Mouse (Mus musculus) CH12.LX (cell line): ENCODE measurements at regions not wholly inside any gene's neighbourhood (a gene's known extent, or its start where the extent isn't known, plus 50 kb on each side); places are given as distances from the start of the nearest gene placed in this dataset.

Experiments
- DNase-seq: peaks from one replicate; pipeline ENCODE4 v3.0.0-alpha.2; 2013; ENCODE audit errors: extremely low read depth
- H3K27ac ChIP-seq: 2 replicates; pipeline ENCODE4 v1.5.1; 2012; ENCODE audit warnings: low read depth, mild to moderate bottlenecking, control low read depth, moderate library complexity; ENCODE audit not compliant: insufficient read depth
- H3K27me3 ChIP-seq: replicated peaks from 2 replicates; pipeline ENCODE3; 2012; ENCODE audit warnings: inconsistent platforms
- H3K36me3 ChIP-seq, 2 experiments: replicated peaks in 1 of 2; 2 replicates each; pipeline versions ENCODE3 to v1.6.1; 2012; ENCODE audit warnings: inconsistent platforms in 1 of 2, low read length in 1 of 2, mild to moderate bottlenecking in 1 of 2, mixed read lengths in 1 of 2, moderate library complexity in 1 of 2; ENCODE audit not compliant: control insufficient read depth in 1 of 2, insufficient read depth in 1 of 2
- H3K4me1 ChIP-seq, 2 experiments: 2 replicates each; pipeline ENCODE4 v1.6.1; 2012; ENCODE audit warnings: inconsistent platforms in 1 of 2, moderate library complexity in 1 of 2; ENCODE audit not compliant: insufficient read depth in 2 of 2, control insufficient read depth in 1 of 2
- H3K4me2 ChIP-seq: 2 replicates; pipeline ENCODE4 v1.6.1; 2012; ENCODE audit warnings: low read depth, mild to moderate bottlenecking, control low read depth; ENCODE audit not compliant: poor library complexity, insufficient read depth, severe bottlenecking
- H3K4me3 ChIP-seq, 3 experiments: fragments of 150-350 bp in 1 of 3; sonication (generic) in 1 of 3; replicated peaks in 1 of 3; 2 replicates each; pipeline versions ENCODE3 to v1.5.1; 2011 to 2012; ENCODE audit warnings: low read depth in 2 of 3, low read length in 2 of 3, mild to moderate bottlenecking in 2 of 3, moderate library complexity in 2 of 3, control low read depth in 1 of 3, improper control_type of control experiment in 1 of 3, inconsistent platforms in 1 of 3, mixed read lengths in 1 of 3; ENCODE audit not compliant: poor library complexity in 1 of 3
- H3K79me2 ChIP-seq: replicated peaks from 2 replicates; pipeline ENCODE4 v1.6.1; 2012; ENCODE audit warnings: mild to moderate bottlenecking, moderate library complexity; ENCODE audit not compliant: control insufficient read depth, poor library complexity, insufficient read depth, severe bottlenecking; ENCODE audit errors: extremely low read depth
- H3K9ac ChIP-seq: 2 replicates; pipeline ENCODE4 v1.6.1; 2012; ENCODE audit warnings: low read depth, mild to moderate bottlenecking, control low read depth, moderate library complexity; ENCODE audit not compliant: insufficient read depth
- H3K9me3 ChIP-seq: replicated peaks from 2 replicates; pipeline ENCODE3; 2012; ENCODE audit warnings: low read length, inconsistent platforms, mixed read lengths
- BHLHE40 ChIP-seq: IDR thresholded peaks from 2 replicates; pipeline ENCODE4 v1.6.1; 2011; ENCODE audit warnings: mild to moderate bottlenecking, low read depth, low read length, improper control_type of control experiment
- CHD1 ChIP-seq: IDR thresholded peaks from 2 replicates; pipeline ENCODE4 v1.6.1; 2012; ENCODE audit warnings: low read depth, low read length, improper control_type of control experiment, inconsistent platforms
- CHD2 ChIP-seq: IDR thresholded peaks from 2 replicates; pipeline ENCODE4 v1.6.1; 2011; ENCODE audit warnings: low read length, improper control_type of control experiment
- CTCF ChIP-seq, 2 experiments: IDR thresholded peaks in 1 of 2; conservative IDR thresholded peaks in 1 of 2; 2 replicates each; pipeline ENCODE4 v1.5.1; 2011 to 2012; ENCODE audit warnings: low read depth in 2 of 2, low read length in 2 of 2, improper control_type of control experiment in 1 of 2, inconsistent platforms in 1 of 2, mild to moderate bottlenecking in 1 of 2, moderate library complexity in 1 of 2
- E2F4 ChIP-seq: IDR thresholded peaks from 2 replicates; pipeline ENCODE4 v1.6.1; 2011; ENCODE audit warnings: low read depth, low read length, improper control_type of control experiment; ENCODE audit not compliant: insufficient replicate concordance
- EP300 ChIP-seq: IDR thresholded peaks from 2 replicates; pipeline ENCODE4 v1.6.1; 2011; ENCODE audit warnings: low read length, improper control_type of control experiment
- ETS1 ChIP-seq: conservative IDR thresholded peaks from 2 replicates; pipeline ENCODE4 v1.6.1; 2012; ENCODE audit warnings: low read depth, mild to moderate bottlenecking, inconsistent platforms, low read length, improper control_type of control experiment, moderate library complexity
- GABPA ChIP-seq: IDR thresholded peaks from 2 replicates; pipeline ENCODE4 v1.6.1; 2012; ENCODE audit warnings: low read depth, low read length, improper control_type of control experiment, inconsistent platforms; ENCODE audit not compliant: insufficient replicate concordance
- IRF4 ChIP-seq: IDR thresholded peaks from 2 replicates; pipeline ENCODE4 v1.6.1; 2014; ENCODE audit warnings: low read depth, mild to moderate bottlenecking, inconsistent platforms, low read length, improper control_type of control experiment
- JUND ChIP-seq: conservative IDR thresholded peaks from 2 replicates; pipeline ENCODE4 v1.6.1; 2011; ENCODE audit warnings: low read depth, low read length, improper control_type of control experiment
- KAT2A ChIP-seq: IDR thresholded peaks from 2 replicates; pipeline ENCODE4 v1.6.1; 2012; ENCODE audit warnings: low read length, improper control_type of control experiment, inconsistent platforms; ENCODE audit not compliant: insufficient replicate concordance
- MAFK ChIP-seq: IDR thresholded peaks from 2 replicates; pipeline ENCODE4 v1.6.1; 2011; ENCODE audit warnings: low read length, improper control_type of control experiment; ENCODE audit not compliant: insufficient replicate concordance
- NELFE ChIP-seq: IDR thresholded peaks from 2 replicates; pipeline ENCODE4 v1.6.1; 2011; ENCODE audit warnings: low read depth, low read length, improper control_type of control experiment
- NRF1 ChIP-seq: IDR thresholded peaks from 2 replicates; pipeline ENCODE4 v1.6.1; 2014; ENCODE audit warnings: low read depth, mild to moderate bottlenecking, inconsistent platforms, low read length, improper control_type of control experiment, moderate library complexity
- PAX5 ChIP-seq: IDR thresholded peaks from 2 replicates; pipeline ENCODE4 v1.6.1; 2012; ENCODE audit warnings: low read length, inconsistent platforms, mixed read lengths
- POLR2AphosphoS2 ChIP-seq: IDR thresholded peaks from 2 replicates; pipeline ENCODE4 v1.6.1; 2011; ENCODE audit warnings: low read depth, low read length, improper control_type of control experiment
- SIN3A ChIP-seq: IDR thresholded peaks from 2 replicates; pipeline ENCODE4 v1.6.1; 2012; ENCODE audit warnings: low read length, improper control_type of control experiment, inconsistent platforms
- SMC3 ChIP-seq: IDR thresholded peaks from 2 replicates; pipeline ENCODE4 v1.6.1; 2011; ENCODE audit warnings: low read depth, low read length, improper control_type of control experiment
- TBP ChIP-seq: conservative IDR thresholded peaks from 2 replicates; pipeline ENCODE4 v1.6.1; 2011; ENCODE audit warnings: low read depth, low read length, improper control_type of control experiment
- TCF12 ChIP-seq: IDR thresholded peaks from 2 replicates; pipeline ENCODE4 v1.6.1; 2014; ENCODE audit warnings: low read depth, mild to moderate bottlenecking, inconsistent platforms, low read length, improper control_type of control experiment
- UBTF ChIP-seq: IDR thresholded peaks from 2 replicates; pipeline ENCODE4 v1.6.1; 2012; ENCODE audit warnings: low read depth, mild to moderate bottlenecking, inconsistent platforms, low read length, improper control_type of control experiment, moderate library complexity
- USF1 ChIP-seq: IDR thresholded peaks from 2 replicates; pipeline ENCODE4 v1.6.1; 2014; ENCODE audit warnings: low read depth, mild to moderate bottlenecking, inconsistent platforms, low read length, improper control_type of control experiment
- USF2 ChIP-seq: conservative IDR thresholded peaks from 2 replicates; pipeline ENCODE4 v1.6.1; 2011; ENCODE audit warnings: low read depth, low read length, improper control_type of control experiment
- ZC3H11A ChIP-seq: IDR thresholded peaks from 2 replicates; pipeline ENCODE4 v1.6.1; 2012; ENCODE audit warnings: low read depth, mild to moderate bottlenecking, inconsistent platforms, low read length, improper control_type of control experiment
- ZKSCAN1 ChIP-seq: IDR thresholded peaks from 2 replicates; pipeline ENCODE4 v1.6.1; 2012; ENCODE audit warnings: low read depth, inconsistent platforms, low read length, improper control_type of control experiment, borderline replicate concordance
- dilution Hi-C: fragments of 300-500 bp; cut with MboI; formaldehyde crosslinking; loops from 2 replicates; pipeline ENCODE4 v1.14.3; 2020; ENCODE audit warnings: low sequenced_read_pairs; ENCODE audit not compliant: extremely low pct_unique_long_range_greater_than_20kb, extremely low pct_ligation_motif_present
- in situ Hi-C: fragments of 300-500 bp; cut with MboI; formaldehyde crosslinking; loops from 3 replicates; pipeline ENCODE4 v1.14.3; 2019; ENCODE audit warnings: low sequenced_read_pairs, low pct_ligation_motif_present, low pct_unique_long_range_greater_than_20kb, mixed read lengths

- Histone ChIP-seq H3K79me2 (no peaks in the 10 kb centered on the region), H3K9ac (no peak overlapping the region), H3K27me3 (no peaks in the 10 kb centered on the region)
Observed at GRCm38 (mm10) chr6:103374956-103375355, 135.4 kb upstream of the Chl1 start.

DNA sequence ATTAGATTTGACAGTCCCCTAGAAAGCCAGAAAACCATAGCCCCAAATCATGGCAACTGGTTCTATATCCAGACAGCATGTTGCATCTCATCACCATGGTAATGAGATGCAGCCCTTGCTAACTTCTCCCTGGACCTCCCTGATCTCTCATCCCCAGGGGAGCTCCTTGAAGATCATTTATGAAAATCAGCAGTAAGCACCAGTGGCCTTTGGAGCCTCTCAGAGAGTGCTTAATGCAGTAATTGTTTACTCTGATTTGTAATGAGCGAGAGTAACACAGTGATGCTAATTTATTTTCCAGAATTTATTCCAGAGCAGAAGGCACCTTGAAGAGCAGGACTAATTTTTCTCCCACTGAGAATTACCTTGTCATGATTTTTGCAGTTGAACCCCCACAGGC lies 133.1 kb upstream of the Chl1 start:
- dilution Hi-C loops = no loop called here

More at GRCm38 (mm10) chr6:103374956-103375355, 135.4 kb upstream of the Chl1 start:
- H3K9me3 ChIP-seq = peaks cover 35% of the 10 kb centered on the region
- H3K4me3 ChIP-seq = no peak overlapping the region
- H3K27ac ChIP-seq = no peak overlapping the region
- in situ Hi-C loops (no loop called here), dilution Hi-C loops (no loop called here)
- DNase-seq = no peak
- H3K36me3 ChIP-seq = no peaks in the 10 kb centered on the region
- no peak for TF ChIP-seq GABPA
- no peak for TF ChIP-seq KAT2A
- TF ChIP-seq JUND = no peak
- TF ChIP-seq NELFE = no peak
- TF ChIP-seq BHLHE40 = no peak
- no peak for TF ChIP-seq SIN3A
- no peak for TF ChIP-seq ZC3H11A
- TF ChIP-seq USF2 = no peak
- TF ChIP-seq CHD1 = no peak
- TF ChIP-seq USF1 = no peak
- TF ChIP-seq MAFK = no peak
- TF ChIP-seq CTCF (conservative IDR thresholded peaks at IDR 0.05 in 1 of 2, IDR thresholded peaks at IDR 0.05 in 1 of 2; ENCODE audit: low read depth in 2 of 2, low read length in 2 of 2) = no peak
- no peak for TF ChIP-seq ZKSCAN1
- no peak for TF ChIP-seq POLR2AphosphoS2
- TF ChIP-seq EP300 = no peak
- no peak for TF ChIP-seq TBP
- no peak for TF ChIP-seq UBTF
- TF ChIP-seq PAX5 = no peak
- TF ChIP-seq TCF12 = no peak
- no peaks in the 10 kb centered on the region for H3K4me1 ChIP-seq
- H3K4me2 ChIP-seq = no peak overlapping the region

More for the DNA sequence above, 133.1 kb upstream of the Chl1 start:
- DNase-seq = no peak
- in situ Hi-C loops = no loop called here
- Histone ChIP-seq H3K4me3 (no peak overlapping the region), H3K9me3 (peaks cover 41% of the 10 kb centered on the region), H3K27ac (no peak overlapping the region), H3K4me2 (no peak overlapping the region), H3K9ac (no peak overlapping the region), H3K79me2 (no peaks in the 10 kb centered on the region), H3K36me3 (no peaks in the 10 kb centered on the region), H3K27me3 (no peaks in the 10 kb centered on the region), H3K4me1 (no peaks in the 10 kb centered on the region)
- no peak for TF ChIP-seq NRF1
- no peak for TF ChIP-seq SIN3A
- no peak for TF ChIP-seq E2F4
- no peak for TF ChIP-seq IRF4
- TF ChIP-seq ZKSCAN1 = no peak
- TF ChIP-seq EP300 = no peak
- no peak for TF ChIP-seq CHD2
- TF ChIP-seq POLR2AphosphoS2 = no peak
- TF ChIP-seq SMC3 = no peak
- TF ChIP-seq CTCF (conservative IDR thresholded peaks at IDR 0.05 in 1 of 2, IDR thresholded peaks at IDR 0.05 in 1 of 2; ENCODE audit: low read depth in 2 of 2, low read length in 2 of 2) = no peak
- TF ChIP-seq MAFK = no peak
- no peak for TF ChIP-seq CHD1
- TF ChIP-seq ETS1 = no peak
- TF ChIP-seq ZC3H11A = no peak
- TF ChIP-seq, all 38 proteins: peak for 0
